Mouse (Mus musculus) cerebellum, postnatal 10 days (tissue): Measurements from ENCODE around the gene Tub.

Source experiments
- DNase-seq, 2 experiments: peaks; one replicate each; pipeline ENCODE4 v3.0.0; 2021; ENCODE audit warnings: mixed read lengths in 2 of 2

Gene Tub

DNA sequence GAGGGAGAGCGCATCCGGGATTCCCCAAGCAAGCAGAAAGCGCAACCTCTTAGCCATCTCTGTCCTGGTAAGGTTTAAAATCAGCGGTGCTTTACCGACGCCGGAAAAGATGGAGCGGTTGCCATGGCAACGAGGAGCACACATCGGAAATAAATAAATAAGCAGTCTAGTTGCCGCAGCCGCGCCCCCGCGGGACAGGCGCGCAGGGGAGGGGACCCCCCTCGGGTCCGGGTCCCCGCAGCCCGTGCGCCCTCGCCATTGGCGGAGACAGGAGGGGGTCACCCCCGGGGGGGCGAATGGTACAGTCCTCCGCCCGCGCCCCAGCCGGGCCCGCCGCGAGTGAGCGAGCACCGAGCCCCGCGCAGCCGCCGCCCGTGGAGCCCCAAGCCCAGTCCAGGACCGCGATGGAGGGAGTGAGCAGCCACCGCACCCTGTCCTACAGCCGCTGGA lies at the start of gene Tub:
TSS of gene Tub (plus strand) at position 27 of the 450 bp plus-strand sequence.
- DNase-seq, result peak; percentile 81 to 83

GRCm38 (mm10) chr7:108903969-108904368 lies 46.2 kb upstream of the Tub start:
- no peak for DNase-seq

GRCm38 (mm10) chr7:108927043-108927442 lies 23.1 kb upstream of the Tub start:
- DNase-seq, result no peak

- no peak for DNase-seq
These were observed 21.6 kb upstream of the Tub start for GRCm38 (mm10) chr7:108928280-108929188.

DNA sequence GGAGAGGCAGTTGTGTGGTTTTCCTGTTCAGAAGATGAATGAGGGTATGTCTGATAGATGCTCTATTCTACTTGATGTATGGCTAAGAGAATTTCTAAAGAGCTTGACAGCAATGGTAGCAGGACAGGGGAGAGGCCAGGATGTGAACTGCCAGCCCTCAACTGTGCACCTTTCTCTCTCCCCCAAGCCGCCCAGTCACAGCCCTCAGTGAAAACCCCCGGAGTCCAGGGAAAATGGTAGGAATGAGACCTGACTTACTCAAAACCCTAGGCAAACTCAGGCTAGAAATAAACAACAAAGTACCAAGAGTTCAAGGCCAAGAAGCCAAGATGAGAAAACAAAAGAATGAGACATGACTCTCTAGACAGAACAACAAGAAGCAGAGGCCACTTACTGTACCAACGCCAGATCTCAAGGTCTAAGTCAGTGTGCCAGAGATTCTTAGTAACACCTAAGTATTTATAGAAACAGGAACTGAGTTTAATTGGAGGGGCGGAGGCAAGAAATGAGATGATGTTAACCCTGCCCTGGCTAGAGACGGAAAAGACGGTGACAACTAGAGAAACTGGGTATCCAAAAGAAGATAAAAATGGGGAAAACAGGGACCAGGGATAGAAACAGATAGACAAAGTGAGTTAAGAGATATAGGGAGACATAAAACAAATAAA lies 20.3 kb upstream of the Tub start, which contains the start of gene Nlrp10:
TSS of gene Nlrp10 (minus strand) at position 453 of the 668 bp plus-strand sequence.
- no peak for DNase-seq

DNA sequence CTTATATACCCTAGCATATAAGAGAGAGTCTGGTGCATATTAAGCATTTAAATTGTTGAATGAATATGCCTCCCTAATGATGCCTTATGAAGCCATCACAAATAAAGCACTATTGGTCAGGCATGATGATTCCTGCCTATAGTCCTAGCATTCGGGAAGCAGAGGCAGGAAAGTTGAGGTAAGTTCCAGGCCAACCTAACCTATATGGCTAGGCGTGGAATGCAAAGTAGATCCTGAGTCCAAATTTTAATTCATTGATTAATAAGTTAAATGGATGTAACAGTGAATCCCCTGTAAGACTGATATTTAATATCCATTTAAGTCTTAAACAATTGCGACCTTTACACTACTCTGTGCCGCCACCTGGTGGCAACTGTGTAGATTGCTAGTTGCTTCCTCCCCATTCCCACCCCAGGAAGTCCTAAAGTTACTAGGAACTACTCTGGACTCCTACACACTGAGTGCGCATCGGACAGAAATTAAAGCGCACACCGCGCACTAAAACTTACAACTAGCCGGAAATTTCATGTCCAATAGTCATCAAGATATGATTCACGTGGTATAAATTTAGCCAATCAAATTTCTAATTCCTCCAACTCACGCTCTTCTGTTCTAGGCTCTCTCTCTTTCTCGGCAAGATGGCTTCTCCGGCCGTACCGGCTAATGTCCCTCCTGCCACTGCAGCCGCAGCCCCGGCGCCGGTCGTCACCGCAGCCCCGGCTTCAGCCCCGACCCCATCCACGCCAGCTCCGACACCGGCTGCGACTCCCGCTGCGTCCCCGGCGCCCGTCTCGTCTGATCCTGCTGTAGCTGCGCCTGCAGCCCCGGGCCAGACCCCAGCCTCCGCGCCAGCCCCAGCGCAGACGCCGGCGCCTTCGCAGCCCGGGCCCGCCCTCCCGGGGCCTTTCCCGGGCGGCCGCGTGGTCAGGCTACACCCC lies 16.1 kb upstream of the Tub start, which contains the start of gene Eif3f:
TSS of gene Eif3f (plus strand) at position 624 of the 938 bp plus-strand sequence.
- peak; percentile 92 to 95 for DNase-seq

DNA sequence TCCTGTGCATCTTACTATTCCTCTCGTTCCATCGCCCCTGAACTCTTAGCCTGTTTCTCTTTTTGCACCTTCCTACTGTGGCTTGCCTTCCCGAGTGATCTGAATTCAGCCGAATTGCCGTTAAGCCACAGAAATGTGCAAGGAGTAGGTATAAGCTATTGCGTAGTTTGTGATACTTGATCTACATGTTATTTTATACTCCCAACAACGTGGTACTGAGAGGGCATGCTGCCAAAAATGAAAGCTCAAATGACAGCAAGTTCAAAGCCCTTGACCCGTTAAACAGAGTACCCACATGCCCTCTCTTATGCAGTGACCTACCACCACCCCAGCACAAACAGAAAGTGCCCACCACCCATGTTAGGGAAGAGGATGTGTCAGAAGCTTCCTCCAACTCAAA lies 15.3 kb upstream of the Tub start:
- DNase-seq, result peak; percentile 20 to 37

DNA sequence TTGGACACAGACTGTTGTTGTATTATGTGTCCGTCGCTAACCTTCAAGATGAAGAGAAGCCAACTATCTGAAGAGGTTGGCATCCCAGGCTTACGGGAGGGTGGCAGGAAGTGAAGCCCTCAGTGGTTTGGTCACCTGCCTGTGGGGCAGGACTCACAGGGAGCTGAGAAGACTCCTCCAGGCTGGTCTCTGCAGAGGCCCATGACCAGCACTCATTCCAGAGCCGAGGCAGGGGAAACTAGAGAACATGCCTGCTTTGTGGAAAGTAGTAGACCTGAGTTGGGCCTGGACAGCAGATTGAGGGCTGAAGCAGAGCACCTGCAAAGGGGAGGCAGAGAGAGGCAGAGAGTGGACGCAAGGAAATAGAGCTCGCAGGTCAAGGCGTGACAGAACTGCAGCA lies 14.7 kb upstream of the Tub start:
- no peak for DNase-seq

DNA sequence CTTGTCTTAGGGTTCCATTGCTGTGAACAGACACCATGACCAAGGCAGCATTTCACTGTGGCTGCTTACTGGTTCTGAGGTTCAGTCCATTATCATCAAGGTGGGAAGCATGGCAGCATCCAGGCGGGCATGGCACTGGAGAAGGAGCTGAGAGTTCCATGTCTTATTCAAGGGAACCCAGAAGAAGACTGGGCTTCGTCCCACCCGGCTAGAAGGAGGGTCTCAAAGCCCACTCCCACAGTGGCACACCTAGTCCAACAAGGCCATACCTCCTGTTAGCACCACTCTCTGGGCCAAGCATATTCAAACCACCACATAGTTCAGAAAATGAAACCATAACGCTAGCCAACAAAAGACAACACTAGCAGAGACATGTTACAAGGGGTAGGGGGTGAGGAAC lies 13.5 kb upstream of the Tub start:
- no peak for DNase-seq

DNA sequence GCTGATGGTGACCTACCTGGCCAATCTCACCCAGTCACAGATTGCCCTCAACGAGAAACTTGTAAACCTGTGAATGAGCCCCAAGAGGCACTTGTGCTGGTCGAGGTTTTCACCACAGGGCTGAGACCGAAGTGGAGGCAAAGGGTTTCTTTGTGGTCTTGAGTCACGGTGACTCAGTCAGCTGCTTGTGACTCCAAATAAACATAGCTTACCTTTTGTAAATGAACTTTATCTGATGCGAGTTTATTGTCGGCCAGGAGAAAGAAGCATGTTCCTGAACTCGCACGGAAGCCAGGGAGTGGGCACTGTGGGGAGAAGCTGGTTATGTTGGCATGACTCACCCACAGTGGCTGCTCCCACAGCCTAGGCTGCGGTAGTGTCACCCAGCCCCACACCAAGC lies 8.7 kb upstream of the Tub start:
- no peak for DNase-seq

GRCm38 (mm10) chr7:108944002-108944401 lies 6.1 kb upstream of the Tub start:
- peak; percentile 72 to 79 for DNase-seq

- DNase-seq, result no peak
These were observed 1.5 kb upstream of the Tub start for GRCm38 (mm10) chr7:108948611-108949010.

DNA sequence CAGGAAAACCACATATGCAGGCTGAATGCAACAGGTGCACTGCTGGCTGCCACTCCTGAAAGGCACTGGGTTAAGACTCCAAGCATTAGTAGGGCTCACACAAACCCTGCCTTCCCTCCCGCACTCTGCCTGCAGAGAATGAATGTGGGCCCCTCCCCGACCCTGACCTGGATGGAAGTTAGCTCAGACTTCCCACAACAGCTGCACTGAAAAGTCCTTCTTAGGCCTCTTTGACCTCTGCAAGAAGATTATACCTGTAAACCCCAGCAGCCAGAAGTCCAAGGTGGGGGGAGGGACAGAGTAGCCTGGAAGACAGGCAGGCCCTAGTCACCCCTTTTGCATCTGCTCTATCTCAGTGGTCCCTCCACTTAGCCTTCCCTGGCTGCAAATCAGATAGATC lies 837 bp upstream of the Tub start:
- no peak for DNase-seq

DNA sequence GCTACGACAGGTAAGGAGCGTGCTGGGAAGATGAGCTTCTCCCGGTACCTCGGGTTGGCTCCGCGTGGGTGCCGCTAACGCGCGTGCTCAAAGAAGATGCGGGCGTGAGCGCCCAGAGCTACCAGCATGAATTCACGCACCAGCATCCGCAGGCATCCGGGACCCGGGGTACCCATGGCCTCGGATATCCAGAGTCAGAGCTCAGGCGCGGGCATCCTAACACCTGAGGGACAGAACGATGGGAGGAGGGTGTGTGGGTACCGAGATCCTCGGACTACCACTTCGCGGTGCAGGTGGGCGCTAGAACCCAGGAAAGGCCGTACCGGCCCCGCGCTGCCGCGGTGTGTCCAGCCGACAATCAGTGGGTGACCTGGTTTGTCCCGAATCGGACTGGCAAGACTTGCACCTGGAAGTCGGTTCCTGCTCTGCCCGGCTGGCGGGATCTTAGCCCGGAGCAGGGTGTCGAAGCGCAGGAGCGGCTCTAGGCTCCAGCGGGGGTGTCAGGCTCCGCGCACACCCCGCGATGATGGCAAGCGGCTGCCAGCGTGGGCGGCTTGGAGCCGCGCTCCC lies 709 bp downstream of the Tub start:
- peak in 1 of 2 experiments; percentile 56 for DNase-seq

DNA sequence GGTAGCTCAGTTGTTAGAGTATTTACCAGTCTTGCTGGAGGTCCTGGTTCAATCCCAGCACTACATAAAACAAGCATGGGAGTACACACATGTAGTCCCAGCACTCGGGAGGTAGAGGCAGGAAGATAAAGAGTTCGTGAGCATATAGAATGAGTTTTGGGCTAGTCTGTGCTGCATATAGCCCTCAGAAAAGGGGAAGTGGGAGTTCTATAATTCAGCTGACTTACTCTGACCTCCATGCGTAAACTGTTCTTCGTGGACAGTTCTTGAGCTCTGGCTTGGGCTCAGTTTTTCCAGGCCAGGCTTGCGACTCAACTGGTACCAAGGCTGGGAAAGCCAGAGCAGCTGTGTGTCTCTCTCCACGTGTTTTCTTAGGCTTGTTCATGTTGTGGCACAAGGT lies 2.7 kb downstream of the Tub start:
- DNase-seq, result no peak

DNA sequence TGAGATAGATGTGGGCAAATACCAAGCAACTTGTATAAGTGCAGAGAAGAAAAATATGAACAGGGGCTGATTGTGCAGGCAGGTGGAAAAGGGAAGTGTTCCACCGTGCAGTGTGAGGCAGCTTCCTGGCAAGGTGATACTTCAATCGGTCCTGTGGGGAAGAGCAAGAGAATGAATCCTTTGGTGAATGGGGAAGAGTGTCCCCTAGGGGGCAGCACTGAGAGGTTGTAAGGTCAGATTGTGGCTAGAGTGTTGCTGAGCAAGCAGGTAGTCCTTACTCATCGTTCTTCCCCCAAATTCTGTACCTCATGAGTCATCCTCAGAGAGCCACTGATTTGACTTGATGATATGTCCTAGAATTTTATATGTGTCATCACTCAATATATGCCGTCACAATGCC lies 4.0 kb downstream of the Tub start:
- DNase-seq, result peak; percentile 64 to 66

- no peak for DNase-seq
These were observed 7.6 kb downstream of the Tub start for GRCm38 (mm10) chr7:108957734-108958133.

DNA sequence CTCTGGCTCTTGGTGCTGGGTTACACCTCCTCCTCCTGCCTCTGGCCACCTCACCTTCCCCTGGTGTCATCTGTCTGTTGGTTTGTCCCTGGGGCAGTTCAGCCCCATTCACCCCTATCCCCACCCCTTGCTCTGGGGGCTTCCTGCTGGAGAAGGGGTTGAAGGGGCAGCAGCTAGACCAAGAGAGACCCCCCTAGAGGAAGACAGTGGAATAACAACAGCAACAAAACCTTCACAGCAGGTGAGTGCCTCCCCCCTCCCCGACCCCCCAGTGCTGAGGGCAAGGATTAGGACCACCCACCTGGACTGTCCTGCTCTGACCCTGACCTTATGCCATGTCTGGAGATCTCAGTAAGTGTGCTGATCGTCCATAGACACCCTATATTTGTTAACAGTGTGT lies 15.8 kb downstream of the Tub start:
- DNase-seq, result peak in 1 of 2 experiments; percentile 28

DNA sequence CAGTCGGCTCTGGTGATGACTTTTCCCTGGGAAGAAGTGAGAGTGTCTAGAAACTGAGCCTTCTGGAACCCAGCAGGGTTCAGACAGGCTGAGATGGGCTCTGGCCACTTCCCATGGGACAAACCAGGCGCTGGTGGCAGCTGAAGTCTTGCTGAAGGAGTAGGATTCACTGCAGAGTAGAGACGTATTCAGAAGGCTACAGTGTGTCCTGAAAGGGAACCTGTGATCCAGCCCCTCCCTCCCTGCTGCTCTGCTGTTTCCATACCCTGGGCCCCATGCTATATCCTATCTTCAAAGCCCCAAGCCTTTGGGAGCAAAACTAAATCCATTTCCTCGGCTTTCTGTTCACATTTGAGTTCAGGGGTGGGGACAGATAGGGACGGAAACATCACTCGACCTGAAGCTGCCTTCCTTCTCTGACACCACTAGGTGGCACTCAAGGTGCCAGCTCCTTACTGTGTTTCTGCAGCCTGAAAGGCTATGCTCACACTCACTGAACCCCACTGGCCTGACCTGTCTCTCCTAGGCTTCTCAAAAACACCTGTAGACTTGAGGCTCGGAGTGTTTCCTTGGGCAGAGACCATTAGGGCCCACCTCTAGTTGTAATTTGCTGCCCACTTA lies 16.7 kb downstream of the Tub start:
- peak; percentile 82 to 85 for DNase-seq

DNA sequence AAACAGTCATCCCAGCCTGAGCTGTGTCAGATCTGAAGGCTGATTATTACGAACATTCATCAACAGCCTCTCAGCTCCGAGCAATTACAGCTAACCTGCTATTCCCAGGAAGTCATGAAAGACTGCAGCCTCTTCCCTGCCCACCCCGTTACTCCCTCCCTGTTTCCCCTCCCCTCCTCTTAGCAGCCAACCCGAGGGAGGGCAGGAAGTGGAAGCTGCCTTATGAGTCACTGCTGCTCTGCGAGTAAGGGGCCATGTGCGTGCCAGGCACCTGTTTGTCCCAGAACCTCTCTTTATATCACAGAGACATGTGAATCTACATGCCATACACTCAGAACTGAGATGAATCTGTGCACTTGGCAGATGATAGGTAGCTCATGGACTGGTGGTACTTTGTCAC lies 18.1 kb downstream of the Tub start:
- no peak for DNase-seq

DNA sequence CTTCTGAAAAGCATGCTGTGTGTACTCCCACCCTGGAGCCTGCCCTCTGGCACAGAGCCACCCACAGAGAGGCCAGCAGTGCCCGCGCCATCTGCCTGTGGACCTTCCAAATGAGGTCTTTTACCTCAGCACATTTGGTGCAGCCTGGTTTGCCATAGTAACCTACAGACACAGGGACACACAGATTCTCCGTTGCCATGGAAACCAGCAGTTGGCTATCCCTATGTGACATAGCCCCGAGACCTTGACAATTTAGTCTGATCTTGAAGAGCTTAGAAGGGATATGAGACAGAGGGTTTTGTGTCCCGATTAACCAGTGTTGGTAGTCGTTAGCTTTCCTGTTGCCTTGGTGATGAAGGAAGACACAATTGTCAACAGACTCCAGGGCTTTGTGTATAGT lies 22.1 kb downstream of the Tub start:
- peak; percentile 88 to 93 for DNase-seq
